Mouse (Mus musculus): ENCODE results near the gene Igdcc4.

GRCm38 (mm10) chr9:65131717-65132116 lies 30.4 kb downstream of the Igdcc4 start:
- no peak for TF ChIP-seq CTCF (IDR thresholded peaks at IDR 0.05; ENCODE audit: control insufficient read depth, insufficient read depth, insufficient read length)
- no peak for TF ChIP-seq MAX (IDR thresholded peaks at IDR 0.05)
- no peak for TF ChIP-seq MYOD1 (IDR thresholded peaks at IDR 0.05; ENCODE audit: control insufficient read depth, insufficient read length, low read depth)
- TF ChIP-seq USF1 (IDR thresholded peaks at IDR 0.05; ENCODE audit: low read depth), result no peak

Data from C2C12 (cell line).